Mouse (Mus musculus): Measurements from ENCODE around the gene Marcks.

The Marcks gene

DNA sequence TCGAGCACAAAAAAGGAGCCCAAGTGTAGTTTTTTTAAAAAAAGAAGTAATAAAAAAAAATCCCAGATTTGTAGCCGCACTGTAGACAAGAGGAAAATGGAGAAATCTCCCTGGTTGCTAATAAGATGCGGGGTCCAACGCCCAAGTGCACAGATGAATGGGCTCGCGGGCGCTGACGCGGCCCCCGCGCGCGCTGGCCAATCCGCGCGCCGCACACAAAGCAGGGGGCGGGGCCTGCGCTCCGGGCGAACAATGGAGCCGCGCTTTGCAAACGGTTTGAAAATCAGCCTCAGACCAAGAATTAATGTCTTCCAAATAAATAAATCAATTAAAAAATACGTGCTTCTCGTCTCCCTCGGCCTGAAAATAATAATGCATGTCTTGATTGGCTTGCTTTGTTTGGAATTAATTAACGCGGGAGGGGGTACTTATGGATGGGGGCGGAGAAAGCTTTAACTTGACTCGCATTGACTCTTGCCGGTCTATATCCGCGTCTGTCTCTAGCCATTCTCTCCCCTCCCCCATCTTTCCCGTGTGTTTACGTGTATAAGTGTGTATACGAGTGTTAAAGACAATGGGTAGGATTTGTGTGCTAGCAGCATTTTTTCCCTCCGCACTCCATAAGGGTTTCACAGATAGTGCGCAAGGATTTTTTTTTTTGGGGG is at the start of gene Marcks:
TSS of gene Marcks (minus strand) at position 143 of the 665 bp plus-strand sequence.
- peak; percentile 53 for DNase-seq (ENCODE audit: low spot score)

DNA sequence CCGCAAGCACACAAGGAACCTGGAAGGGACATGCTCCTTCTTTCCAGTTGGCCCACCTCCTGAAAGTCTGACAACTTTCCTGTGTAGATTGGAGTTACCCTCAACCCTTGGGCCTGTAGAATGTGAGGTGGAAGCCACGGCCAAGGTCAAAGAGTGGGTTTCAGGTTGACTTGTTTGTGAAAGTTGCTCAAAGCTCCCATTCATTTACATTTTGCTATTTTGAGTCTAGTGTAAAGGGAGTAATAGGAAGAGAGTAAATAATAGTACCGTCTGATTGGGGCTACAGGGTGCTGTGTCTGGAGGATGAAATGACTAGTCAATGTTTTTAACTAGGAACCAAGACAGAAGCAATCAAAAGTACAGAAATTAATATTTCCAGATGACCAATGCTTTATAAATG is 38.4 kb upstream of the Marcks start:
- DNase-seq (ENCODE audit: low spot score), result no peak

DNA sequence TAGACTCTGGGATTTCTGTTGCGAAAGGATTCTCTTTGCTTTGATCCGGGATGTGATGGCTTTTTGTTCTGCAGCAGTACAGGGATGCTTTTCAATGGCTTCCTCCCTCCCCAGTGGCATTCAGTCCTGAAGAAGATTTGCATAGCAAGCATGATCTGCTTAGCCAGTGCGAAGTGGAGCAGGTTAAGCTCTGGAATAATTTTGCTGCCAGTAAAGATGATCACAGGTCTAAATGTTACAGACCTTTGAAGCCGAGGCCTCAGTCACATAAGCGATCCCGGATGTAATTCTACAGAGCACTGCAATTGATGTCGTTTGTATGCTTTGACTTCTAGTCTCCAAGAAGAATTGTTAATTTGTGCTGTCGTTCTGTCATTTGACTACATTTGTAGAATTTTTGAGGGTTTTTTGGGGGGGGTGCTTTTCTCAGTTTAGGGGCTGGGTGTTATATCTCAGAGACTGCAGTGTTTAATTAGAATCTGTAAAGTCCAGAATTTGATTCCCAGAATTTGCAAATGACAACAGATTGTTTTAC is 33.8 kb upstream of the Marcks start:
- DNase-seq (ENCODE audit: low spot score), result no peak

DNA sequence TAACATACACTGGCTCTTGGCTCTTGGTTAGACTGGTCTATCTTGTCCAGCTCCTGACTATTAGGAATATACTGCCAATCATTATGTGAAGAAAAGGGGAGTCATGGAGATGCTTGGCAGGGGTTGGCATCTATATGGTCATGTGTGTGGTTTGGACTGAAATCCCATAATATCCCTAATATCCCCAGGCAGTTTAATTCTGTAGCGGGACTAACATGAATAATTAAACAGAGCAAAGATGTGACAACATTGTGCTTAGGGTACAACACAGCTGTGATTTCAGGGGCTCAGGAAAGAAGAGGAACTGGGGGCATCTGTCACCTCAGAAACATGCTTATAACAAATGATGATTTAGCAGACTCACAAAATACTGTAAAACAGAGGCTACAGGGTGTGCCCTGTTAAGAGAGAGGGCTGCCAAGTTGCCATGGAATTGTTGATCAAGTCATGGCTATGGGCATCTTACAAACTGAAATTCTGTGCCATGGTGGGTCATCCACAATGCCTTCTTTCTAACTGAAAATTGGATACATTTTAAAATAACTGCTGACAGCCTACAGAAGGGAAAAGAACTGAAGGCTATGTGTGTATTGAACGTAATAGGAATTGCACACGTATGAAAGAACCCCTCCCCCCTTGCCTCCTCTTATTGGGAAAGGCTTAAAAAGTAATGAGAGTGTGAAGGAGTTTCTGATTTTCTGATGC is 33.1 kb upstream of the Marcks start:
- no peak for DNase-seq (ENCODE audit: low spot score)

DNA sequence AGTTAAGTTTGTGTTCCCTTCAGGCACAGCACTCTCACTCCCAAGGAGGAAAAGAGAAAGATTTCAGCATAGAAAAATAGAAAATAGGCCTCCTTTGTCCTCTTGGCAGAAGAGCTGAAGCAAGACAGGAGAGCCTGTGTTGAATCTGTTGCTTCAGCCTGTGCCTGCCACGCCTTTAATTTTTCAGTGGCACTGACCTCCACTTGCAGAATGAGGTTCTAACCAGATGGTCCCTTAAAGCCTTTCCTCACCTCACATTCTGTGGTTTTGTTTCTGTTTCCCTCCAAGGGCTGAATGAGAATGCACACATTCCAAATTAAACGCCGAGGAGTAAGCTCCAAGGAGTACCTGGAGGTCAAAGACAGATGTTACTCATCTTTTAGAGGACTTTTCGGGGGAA is 32.2 kb upstream of the Marcks start:
- no peak for DNase-seq (ENCODE audit: low spot score)

DNA sequence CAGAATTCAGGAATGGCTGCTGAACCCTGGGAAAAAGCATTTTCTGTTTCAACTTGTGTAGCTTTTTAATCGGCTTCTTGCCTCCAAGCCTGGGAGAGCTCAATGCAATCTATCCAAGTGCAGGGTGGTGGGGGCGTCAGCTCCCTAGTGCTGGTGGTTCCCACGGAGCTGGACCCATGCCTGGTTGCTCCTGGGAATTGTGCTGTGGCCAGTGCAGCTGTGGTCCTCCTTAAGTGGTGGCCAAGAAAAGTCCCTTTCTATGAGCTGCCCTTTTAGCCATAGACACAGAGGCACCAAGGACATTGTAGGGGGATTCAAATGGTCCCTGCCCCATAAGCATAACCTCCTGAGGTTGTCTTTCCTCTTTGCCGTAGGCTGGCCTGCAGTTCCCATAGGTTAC is 31.7 kb upstream of the Marcks start:
- no peak for DNase-seq (ENCODE audit: low spot score)

DNA sequence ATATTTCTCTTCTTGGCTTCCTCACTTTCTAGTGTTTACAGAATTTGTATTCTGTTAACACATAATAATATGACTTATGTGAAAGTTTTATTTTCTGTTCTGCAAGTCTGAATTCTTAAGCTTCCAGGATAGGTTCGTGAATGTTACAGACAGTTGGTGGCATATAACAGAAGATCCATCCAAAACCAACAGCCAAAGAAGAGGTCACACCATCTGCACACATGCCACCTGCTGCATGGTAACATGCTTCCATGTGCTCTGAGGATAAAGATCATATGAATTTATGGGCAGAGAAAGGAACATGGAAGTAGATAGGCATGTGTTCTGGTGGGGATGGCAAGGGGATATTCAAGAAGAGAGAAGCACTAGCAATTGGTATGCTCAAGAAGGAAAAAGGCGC is 28.8 kb upstream of the Marcks start:
- DNase-seq (ENCODE audit: low spot score), result no peak

DNA sequence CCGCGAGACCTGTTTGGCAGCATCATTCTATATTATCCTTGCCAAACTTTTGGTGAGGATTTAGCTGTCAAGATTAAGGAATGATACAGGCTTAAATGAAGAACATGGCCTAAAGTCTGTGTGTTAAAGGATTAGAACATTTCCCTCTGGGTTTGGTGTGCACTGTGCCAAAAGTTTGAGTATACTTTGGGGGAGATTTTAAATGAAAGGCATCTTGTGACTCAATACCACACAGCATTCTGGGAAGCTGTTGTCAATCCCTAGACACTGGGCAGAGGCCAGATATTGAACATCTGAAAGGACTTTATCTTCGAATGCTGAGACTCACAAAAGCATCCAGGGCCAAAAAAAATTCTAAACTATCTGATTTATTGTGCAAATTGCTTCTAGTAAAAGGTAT is 21.0 kb upstream of the Marcks start:
- no peak for DNase-seq (ENCODE audit: low spot score)

DNA sequence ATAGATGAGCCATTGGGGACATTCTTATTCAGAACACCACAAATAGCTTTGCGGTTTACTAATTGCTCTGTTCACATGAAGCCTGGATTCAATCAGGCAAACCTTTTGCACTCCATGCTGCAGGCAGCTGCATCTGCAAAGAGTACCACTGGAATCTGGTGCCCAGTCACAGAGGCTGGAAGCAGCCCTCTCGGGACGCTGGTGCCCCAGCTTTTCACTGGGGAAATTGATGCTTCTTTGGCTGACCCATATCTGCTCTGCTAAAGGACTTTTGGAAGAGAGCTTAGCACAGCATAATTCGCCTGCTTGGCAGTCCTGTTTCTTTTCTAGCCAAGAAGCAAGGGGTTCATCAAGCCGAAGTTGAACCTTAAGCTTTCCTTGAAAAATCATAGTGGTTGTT is 18.4 kb upstream of the Marcks start:
- no peak for DNase-seq (ENCODE audit: low spot score)

DNA sequence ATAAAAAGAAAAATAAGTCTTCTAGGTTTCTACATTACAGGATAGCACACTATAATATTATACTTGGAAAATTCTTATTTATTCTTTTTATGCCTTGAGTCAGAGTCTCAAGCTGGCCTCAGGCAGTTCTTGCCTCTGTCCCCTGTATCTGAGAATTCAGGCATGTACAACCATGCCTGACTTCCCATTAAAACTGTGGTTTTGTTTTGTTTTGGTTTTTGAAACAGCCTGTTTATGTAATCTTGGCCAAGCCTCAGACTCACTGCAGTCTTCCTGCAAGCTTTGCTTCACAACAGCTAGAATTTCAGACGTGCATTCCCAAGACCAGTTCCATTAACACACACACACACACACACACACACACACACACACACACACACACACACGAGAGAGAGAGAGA is 16.4 kb upstream of the Marcks start:
- DNase-seq (ENCODE audit: low spot score), result no peak

DNA sequence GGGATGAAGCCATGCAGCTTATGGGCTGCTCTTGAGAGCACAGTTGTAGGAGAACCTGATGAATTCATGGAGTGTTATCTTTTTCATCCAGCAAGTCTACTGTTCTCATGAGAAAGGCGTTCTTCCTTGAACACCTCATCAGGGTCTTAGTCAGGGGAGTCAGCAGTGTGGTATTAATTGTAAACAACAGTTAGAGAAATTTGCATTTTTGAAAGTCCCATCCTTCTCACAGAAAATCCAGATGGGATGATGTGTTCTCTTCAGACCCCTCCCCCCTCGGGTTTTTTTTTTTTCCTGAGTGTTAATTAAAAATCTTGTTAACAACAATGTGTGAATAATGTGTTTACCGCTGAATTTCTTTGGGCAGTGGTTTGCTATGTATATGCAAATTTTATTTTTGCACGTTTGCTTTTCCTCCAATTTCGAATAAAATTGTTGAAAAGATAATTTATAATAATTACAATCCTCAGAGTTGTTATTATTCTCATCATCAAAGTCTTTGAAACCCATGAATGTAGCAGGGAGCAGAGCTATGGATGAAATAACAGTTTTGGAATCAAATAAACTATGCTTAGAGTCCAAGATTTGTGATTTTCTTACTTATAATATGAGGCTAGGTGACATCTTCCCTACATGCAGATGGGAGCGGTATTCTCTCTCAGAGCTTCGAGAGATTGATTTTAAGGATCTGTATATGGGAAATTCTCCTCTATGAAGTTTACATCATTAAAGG is 13.0 kb upstream of the Marcks start:
- DNase-seq (ENCODE audit: low spot score), result no peak

DNA sequence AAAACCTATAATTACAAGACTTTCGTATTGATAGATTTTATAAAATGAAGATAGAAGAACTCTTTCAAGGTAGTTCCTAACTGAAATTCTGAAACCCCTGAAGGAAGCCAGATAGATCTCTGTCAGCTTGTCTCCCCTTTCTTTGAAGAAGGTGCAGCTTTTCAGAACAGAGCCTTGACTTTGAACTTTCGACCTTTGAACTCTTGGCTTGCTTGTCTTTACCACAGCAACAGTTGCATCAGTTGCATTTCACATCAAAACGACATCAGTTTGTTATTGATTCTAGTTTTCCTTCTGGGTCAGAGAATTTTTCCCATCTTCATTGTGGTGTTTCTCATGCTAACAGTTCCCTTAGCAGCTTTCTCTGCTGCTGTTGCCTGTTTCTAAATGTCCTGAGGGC is 9.3 kb upstream of the Marcks start:
- DNase-seq (ENCODE audit: low spot score), result no peak

DNA sequence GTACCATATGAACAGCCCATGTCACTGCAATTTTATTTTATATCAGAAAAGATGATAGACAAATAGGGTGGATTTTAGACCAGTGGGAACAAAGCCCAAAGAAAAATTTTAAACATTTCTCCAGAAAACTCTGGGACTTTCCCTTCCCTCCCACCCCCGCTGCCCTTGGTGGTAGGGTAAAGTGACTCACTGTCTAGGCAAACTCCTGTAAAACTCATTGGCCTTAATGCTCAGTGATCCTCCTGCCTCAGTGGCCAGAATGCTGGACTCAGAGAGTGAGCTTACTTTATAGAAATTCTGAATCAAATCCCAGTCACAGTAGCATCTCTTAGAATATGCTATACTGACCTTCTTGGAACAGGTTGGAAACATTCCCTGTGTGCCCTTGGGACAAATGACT is 6.7 kb upstream of the Marcks start:
- DNase-seq (ENCODE audit: low spot score), result no peak

DNA sequence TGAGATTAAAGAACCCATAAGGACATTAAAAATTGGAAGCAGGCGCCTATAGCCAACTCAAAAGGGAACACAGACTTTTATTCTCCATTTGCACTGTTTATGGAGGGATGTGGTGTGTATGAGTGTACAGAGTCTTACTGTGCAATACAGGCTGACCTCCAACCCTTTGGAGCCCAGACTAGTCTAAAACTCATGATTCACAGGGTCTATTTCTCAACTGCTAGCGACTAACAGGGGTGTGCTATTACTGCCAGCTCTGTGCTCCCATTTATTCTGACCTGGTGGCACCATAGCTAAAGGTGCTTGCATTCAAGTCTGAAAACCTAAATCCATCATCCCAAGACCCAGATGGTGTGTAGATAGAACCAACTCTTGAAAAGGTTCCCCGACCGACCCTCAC is 2.9 kb upstream of the Marcks start:
- DNase-seq (ENCODE audit: low spot score), result no peak

DNA sequence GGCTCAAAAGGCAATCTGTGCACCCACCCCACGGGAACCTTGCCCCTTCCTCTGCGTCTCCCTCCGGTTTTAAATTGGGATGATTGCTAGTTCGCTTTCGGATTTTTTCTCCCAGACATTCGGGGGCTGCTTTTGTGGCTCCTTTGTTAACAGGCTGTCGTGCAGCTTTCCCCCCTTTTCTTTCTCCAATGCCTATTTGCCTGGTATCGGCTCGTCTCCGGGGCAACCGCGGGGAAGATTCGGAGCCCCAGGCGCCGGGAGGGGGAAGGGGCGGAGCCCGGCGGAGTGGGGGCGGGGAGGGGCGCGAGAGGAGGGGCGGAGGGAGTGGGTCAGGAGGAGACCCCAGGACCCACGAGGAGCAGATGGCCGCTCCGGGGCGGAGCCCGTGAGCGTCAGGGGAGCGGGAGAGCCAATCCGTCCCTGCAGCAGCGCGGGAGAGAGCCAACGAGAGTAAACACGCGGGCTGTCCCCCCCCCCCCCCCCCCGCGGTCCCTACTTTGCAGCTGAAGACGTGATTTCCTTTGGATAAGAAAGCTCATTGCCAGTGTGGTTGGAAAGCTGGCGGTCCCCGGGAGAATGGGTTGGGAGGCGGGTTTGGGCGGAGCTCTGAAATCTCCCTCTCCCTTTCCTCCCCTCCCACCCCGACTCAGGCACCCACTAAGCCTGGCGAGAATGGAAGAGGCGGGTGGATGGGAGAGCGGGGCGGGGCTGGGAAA is 2.2 kb upstream of the Marcks start:
- DNase-seq (ENCODE audit: low spot score), result no peak

DNA sequence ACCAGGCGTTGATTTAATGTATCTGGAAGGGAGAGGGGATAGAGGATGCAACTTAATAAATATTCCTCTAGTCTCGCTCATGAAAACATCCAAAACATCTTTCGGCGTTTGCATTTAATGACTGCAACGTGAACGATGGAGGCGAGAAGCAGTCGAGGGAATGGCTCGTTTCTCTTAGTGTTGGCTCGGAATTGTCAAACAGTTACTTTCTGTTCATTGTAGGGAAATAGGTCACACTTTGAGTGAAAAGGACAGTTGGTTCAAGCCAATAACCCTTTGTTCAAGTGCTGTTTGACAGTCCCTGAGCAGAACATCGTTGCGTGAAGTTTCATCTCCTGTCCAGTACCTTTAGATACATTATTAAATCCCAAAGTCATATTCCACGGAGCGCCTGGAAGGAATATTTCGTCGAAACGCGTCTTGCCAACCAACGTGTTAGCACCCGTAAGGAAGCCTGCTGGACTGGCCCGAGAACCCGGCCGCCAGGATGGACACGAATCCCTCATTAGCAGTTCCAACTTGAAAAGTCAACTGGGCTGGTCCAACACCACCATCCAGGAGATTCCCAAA is 1.5 kb upstream of the Marcks start:
- no peak for DNase-seq (ENCODE audit: low spot score)

DNA sequence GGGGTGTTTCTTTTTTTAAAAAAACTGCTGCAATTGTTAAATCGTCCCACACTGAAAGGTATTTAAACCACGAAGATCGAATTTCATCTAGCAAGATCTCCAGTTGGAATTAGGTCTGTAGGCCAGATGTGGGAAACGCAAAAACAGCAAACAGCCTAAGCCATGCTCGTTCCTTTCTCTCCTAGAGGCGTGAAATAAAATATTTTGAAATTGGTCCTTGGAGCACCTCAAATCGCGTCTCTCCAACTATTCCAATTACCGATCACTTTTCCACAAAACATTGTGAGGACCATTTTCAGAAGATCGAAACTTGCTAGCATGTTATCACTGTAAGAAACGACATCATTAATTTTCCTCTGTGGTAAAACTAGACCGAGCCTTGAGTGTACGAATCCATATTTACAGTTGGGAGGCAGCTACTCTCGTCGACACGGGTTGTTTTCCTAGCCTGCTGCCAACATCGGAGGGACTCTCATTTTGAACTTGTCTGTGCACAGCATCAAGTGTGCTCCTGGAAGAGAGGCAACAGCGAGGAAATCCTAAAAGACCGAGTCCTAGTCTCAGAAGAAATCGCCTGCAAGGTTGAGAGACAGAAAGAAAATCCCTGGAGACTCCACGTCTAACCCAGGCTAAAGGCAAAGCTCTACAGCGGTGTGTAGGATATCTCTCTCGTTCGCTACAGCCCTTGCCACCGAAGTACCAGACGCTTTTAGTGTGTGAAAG is 884 bp upstream of the Marcks start:
- no peak for DNase-seq (ENCODE audit: low spot score)

DNA sequence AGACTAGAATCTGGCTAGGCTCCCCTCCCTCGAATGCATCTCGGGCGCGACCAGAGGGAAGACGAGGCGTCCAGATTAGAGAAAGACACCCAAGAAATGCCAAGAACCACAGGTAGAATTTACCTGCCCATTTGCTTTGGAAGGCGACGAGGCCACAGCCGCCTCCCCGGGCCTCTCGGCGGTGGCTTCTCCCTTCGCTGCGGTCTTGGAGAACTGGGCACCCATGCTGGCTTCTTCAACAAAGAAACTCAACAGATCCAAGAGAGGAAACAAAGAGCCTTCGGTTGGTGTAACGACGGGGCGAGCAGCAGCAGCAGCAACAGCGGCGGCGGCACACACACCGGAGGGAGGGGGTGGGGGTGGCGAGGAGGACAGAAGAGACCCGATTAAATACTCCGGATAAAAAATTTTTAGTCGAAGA is 399 bp downstream of the Marcks start:
- no peak for DNase-seq (ENCODE audit: low spot score)

DNA sequence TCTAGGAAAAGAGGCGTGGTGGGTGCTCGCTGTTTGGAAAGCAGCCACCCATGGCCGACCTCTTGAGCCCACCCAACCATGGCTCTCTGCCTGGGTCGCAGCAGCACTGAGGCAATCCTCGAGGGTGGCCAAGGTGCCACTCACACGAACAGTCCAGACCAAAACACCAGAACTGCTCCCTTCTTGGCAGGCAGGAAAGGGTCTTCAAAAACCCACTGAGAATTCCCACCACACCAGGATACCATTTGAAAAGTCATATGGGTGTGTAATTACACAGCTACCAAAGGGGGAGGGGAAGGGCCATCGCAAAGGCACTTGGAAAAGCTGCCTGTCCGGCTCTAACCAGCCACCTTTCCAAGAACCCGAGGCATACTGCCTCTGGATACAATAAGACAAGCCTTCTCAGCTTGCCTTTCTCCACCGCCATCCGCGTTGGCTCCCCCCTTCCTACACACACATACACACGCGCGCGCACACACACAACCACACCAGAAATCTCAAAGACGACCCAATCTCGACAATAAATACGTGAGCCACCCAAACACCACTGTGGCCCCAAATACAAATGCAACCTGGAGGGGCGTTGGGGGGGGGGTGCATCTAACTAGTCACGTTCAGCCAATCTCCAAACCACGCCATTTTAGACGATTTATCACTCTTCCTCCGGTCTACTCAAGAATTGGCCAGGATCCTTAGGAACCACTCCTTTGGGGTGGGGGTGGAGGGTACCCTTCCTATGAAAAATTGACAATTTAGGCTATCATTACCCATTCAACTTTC is 999 bp downstream of the Marcks start:
- DNase-seq (ENCODE audit: low spot score), result peak; percentile 15

DNA sequence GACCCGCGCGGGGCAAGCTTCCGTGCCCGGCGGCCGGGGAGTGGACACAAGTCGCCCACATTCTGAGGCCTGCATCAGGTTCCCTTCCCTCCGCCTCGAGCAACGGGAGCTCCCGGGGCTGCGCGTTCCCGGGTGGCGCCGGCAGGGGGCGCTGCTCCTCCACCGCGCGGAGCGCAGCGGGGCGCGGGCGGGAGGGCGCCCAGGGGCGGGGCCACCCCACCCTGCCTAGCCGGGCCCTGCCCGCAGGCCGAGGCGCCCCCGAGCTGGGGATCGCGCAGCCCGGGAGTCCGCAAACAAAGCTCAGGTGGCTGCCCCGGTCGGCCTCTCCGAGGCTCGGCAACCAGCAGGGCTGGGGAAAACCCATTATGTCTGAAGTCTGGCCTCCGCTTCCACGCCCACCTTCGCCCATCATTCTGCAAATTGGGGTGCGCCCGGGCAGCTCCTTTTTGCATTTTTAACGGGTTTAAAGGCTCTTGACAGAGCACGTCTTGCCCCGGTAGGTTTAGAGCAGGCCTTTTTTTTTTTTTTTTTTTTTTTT is 1.7 kb downstream of the Marcks start:
- peak; percentile 78 for DNase-seq (ENCODE audit: low spot score)
